Mouse (Mus musculus) small intestine, adult 2 months (tissue): ENCODE measurements around the gene Adgrb3.

Experiments
- CTCF ChIP-seq: fragments of 200-500 bp; IDR thresholded peaks from 2 replicates; pipeline ENCODE4 v1.5.1; 2012; ENCODE audit warnings: low read depth, mild to moderate bottlenecking, control low read depth, inconsistent platforms, low read length, moderate library complexity, mixed read lengths; ENCODE audit not compliant: insufficient replicate concordance, insufficient read length; ENCODE audit errors: extremely low read depth
- POLR2A ChIP-seq: fragments of 200-500 bp; IDR thresholded peaks from 2 replicates; pipeline ENCODE4 v1.6.1; 2012; ENCODE audit warnings: low read depth, mild to moderate bottlenecking, control low read depth, inconsistent platforms, low read length, moderate library complexity

GRCm38 (mm10) chr1:25679656-25680055, 149.9 kb downstream of the Adgrb3 start:
- TF ChIP-seq CTCF (no peak), POLR2A (no peak)
